In the genomic region with DNA sequence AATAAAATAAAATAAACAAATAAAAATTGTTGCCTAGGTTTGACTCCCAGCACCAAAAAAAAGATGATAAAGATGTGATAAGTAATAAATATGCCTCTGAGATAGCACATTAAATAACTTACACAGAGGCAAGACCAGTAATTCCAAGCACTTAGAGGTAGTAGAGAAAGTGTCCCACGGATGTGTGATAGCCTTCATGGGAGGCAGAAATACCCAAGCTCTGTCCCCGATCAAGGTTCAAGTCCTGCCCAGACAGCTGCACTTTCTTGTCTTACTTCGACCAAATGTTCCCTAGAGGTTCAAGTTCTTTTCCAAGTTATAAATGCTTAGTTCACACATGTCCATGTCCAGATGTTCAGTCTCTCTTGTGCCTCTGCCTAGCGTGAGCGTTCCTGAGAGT, we compare ENCODE assay signal across 11 mouse cellular contexts. TPM values are rescaled to one million over a fixed set of nuclear protein-coding genes. Genes with fewer than 3 reads are reported as not detected.
DNase-seq lines count a peak whose midpoint lies in the region; ATAC-seq and TF ChIP-seq lines count a peak whose summit lies in the region.
"Had no signal": no experiment of that assay in that cellular context is flagged by ENCODE, and none has a peak within 500 bp of the region (broad histone marks: within the 10 kb centered on the region; RNA-seq: fewer than 3 reads in every experiment).

No protein-coding gene starts in this region.

- H3K27ac ChIP-seq in heart, embryonic 14.5 days (replicated peaks in 1 of 2; ENCODE audit: control insufficient read depth in 1 of 2, insufficient read depth in 1 of 2, low read depth in 2 of 2, low read length in 2 of 2), result no peak overlapping the region
- H3K27ac ChIP-seq in lung, embryonic 14.5 days (ENCODE audit: low read depth), result no peak overlapping the region
- no peak overlapping the region for H3K27ac ChIP-seq in CH12.LX (ENCODE audit: insufficient read depth, low read depth)
- H3K27ac ChIP-seq in MEL (ENCODE audit: control insufficient read depth, low read depth, low read length), result no peak overlapping the region
- H3K27ac ChIP-seq: embryonic facial prominence, embryonic 15.5 days; heart, adult 2 months; intestine, embryonic 15.5 days; neural tube, embryonic 12.5 days had no signal

- peaks cover 4 to 9% of the 10 kb centered on the region in 2 experiments; a peak in 3 of 4 replicates for H3K4me1 ChIP-seq in heart, embryonic 14.5 days (ENCODE audit: control insufficient read depth in 2 of 2, insufficient read depth in 2 of 2, low read length in 2 of 2)
- no peaks in the 10 kb centered on the region for H3K4me1 ChIP-seq in lung, embryonic 14.5 days (ENCODE audit: insufficient read depth)
- peaks cover 4 to 23% of the 10 kb centered on the region in 2 experiments for H3K4me1 ChIP-seq in CH12.LX (ENCODE audit: control insufficient read depth in 1 of 2, insufficient read depth in 2 of 2)
- peaks cover 9 to 24% of the 10 kb centered on the region in 2 experiments for H3K4me1 ChIP-seq in MEL (ENCODE audit: control insufficient read depth in 1 of 2, insufficient read depth in 2 of 2, low read length in 2 of 2)
- H3K4me1 ChIP-seq: neural tube, embryonic 12.5 days had no signal

- H3K9me3 ChIP-seq in heart, embryonic 14.5 days (ENCODE audit: control insufficient read depth, low read length), result no peaks in the 10 kb centered on the region
- H3K9me3 ChIP-seq in lung, embryonic 14.5 days (ENCODE audit: low read depth, low read length), result no peaks in the 10 kb centered on the region
- no peaks in the 10 kb centered on the region for H3K9me3 ChIP-seq in CH12.LX (replicated peaks; ENCODE audit: low read length)
- no peaks in the 10 kb centered on the region for H3K9me3 ChIP-seq in MEL (replicated peaks; ENCODE audit: insufficient read depth, low read length)
- H3K9me3 ChIP-seq: embryonic facial prominence, embryonic 15.5 days; intestine, embryonic 15.5 days; neural tube, embryonic 12.5 days had no signal

- no peaks in the 10 kb centered on the region for H3K27me3 ChIP-seq in heart, embryonic 14.5 days (ENCODE audit: control insufficient read depth, insufficient read depth, low read length)
- H3K27me3 ChIP-seq in lung, embryonic 14.5 days (ENCODE audit: insufficient read depth, low read length), result no peaks in the 10 kb centered on the region
- H3K27me3 ChIP-seq in CH12.LX (replicated peaks) (no peaks in the 10 kb centered on the region), MEL (ENCODE audit: control insufficient read depth in 1 of 2, insufficient read depth in 2 of 2, low read length in 2 of 2) (no peaks in the 10 kb centered on the region)
- H3K27me3 ChIP-seq: embryonic facial prominence, embryonic 15.5 days; intestine, embryonic 15.5 days; neural tube, embryonic 12.5 days had no signal

- no peaks in the 10 kb centered on the region for H3K36me3 ChIP-seq in heart, embryonic 14.5 days (ENCODE audit: control insufficient read depth, insufficient read depth, low read length)
- no peaks in the 10 kb centered on the region for H3K36me3 ChIP-seq in lung, embryonic 14.5 days (ENCODE audit: insufficient read depth)
- H3K36me3 ChIP-seq in CH12.LX (replicated peaks in 1 of 2; ENCODE audit: control insufficient read depth in 1 of 2, insufficient read depth in 1 of 2, low read length in 1 of 2) (peaks cover 4 to 17% of the 10 kb centered on the region in 2 experiments), MEL (ENCODE audit: control insufficient read depth in 1 of 2, insufficient read depth in 2 of 2, low read length in 2 of 2) (peaks cover 0 to 12% of the 10 kb centered on the region in 2 experiments; a peak in 2 of 4 replicates)
- H3K36me3 ChIP-seq: embryonic facial prominence, embryonic 15.5 days; intestine, embryonic 15.5 days; neural tube, embryonic 12.5 days had no signal

- H3K4me3 ChIP-seq in heart, embryonic 14.5 days (ENCODE audit: control insufficient read depth in 1 of 2, insufficient read depth in 1 of 2, low read depth in 1 of 2, low read length in 2 of 2), result no peak overlapping the region
- no peak overlapping the region for H3K4me3 ChIP-seq in lung, embryonic 14.5 days (ENCODE audit: low read depth, low read length)
- no peak overlapping the region for H3K4me3 ChIP-seq in CH12.LX (replicated peaks in 1 of 3; ENCODE audit: low read depth in 2 of 3, low read length in 2 of 3, poor library complexity in 1 of 3)
- H3K4me3 ChIP-seq in MEL (ENCODE audit: control insufficient read depth in 1 of 2, insufficient read depth in 1 of 2, low read depth in 2 of 2, low read length in 2 of 2), result peak overlapping the region in 1 of 2 experiments; percentile 65; a peak in 3 of 4 replicates

- no peak for TF ChIP-seq POLR2A in CH12.LX (IDR thresholded peaks at IDR 0.05; ENCODE audit: low read depth, low read length)
- no peak for TF ChIP-seq POLR2A in MEL (IDR thresholded peaks at IDR 0.05; ENCODE audit: control insufficient read depth in 1 of 2, insufficient read depth in 1 of 2, low read depth in 1 of 2, low read length in 2 of 2, poor library complexity in 1 of 2)

- H3K9ac ChIP-seq in heart, embryonic 14.5 days (ENCODE audit: low read length), result no peak overlapping the region
- no peak overlapping the region for H3K9ac ChIP-seq in lung, embryonic 14.5 days
- no peak overlapping the region for H3K9ac ChIP-seq in CH12.LX (ENCODE audit: insufficient read depth, low read depth)
- H3K9ac ChIP-seq in MEL (ENCODE audit: control insufficient read depth, low read depth, low read length, poor library complexity, severe bottlenecking), result peak overlapping the region; percentile 39
- H3K9ac ChIP-seq: intestine, embryonic 15.5 days had no signal

- dilution Hi-C loops in CH12.LX (cut with MboI; ENCODE audit: extremely low pct_ligation_motif_present, extremely low pct_unique_long_range_greater_than_20kb, low sequenced_read_pairs), result no loop called here

- peak overlapping the region; percentile 69; the same call in 1 of the 2 replicates for H3K4me2 ChIP-seq in heart, embryonic 14.5 days (ENCODE audit: low read length)
- peak overlapping the region; percentile 53; the same call in 1 of the 2 replicates for H3K4me2 ChIP-seq in lung, embryonic 14.5 days
- 0 out of 2 replicates have a peak overlapping the region, but pooled peaks have one; percentile 92 for H3K4me2 ChIP-seq in CH12.LX (ENCODE audit: insufficient read depth, low read depth, poor library complexity, severe bottlenecking)

- 79% methylated on average over 5 of the region's 5 CpGs for WGBS in heart, embryonic 14.5 days
- WGBS in lung, embryonic 14.5 days, result 77% methylated on average over 5 of the region's 5 CpGs

- no peak for TF ChIP-seq CTCF in lung, embryonic 14.5 days (IDR thresholded peaks at IDR 0.05; ENCODE audit: low read depth)
- TF ChIP-seq CTCF in CH12.LX (conservative IDR thresholded peaks at IDR 0.05 in 1 of 2, IDR thresholded peaks at IDR 0.05 in 1 of 2; ENCODE audit: low read depth in 2 of 2, low read length in 2 of 2) (no peak), MEL (IDR thresholded peaks at IDR 0.05 in 2 of 3, conservative IDR thresholded peaks at IDR 0.05 in 1 of 3; ENCODE audit: control insufficient read depth in 1 of 3, insufficient read depth in 1 of 3, low read depth in 2 of 3, low read length in 3 of 3, poor library complexity in 1 of 3, severe bottlenecking in 1 of 3) (no peak)

- TF ChIP-seq RAD21 in CH12.LX (IDR thresholded peaks at IDR 0.05; ENCODE audit: low read depth, low read length), result no peak
- no peak for TF ChIP-seq RAD21 in MEL (IDR thresholded peaks at IDR 0.05; ENCODE audit: low read depth, low read length)

- no peak for ATAC-seq in heart, embryonic 14.5 days (ENCODE audit: insufficient number of reproducible peaks, insufficient read depth, low FRiP score, low read depth)
- ATAC-seq in lung, embryonic 14.5 days (ENCODE audit: insufficient read depth), result no peak
- ATAC-seq: intestine, embryonic 15.5 days had no signal

- no peak for DNase-seq in heart, adult 18-20 months
- DNase-seq in lung, embryonic 14.5 days, result no peak
- no peak for DNase-seq in lung, postnatal 36 days
- DNase-seq in CH12.LX (ENCODE audit: extremely low read depth) (no peak), MEL (ENCODE audit: low read depth, low spot score) (peak; percentile 63)
- no peak for DNase-seq in ovary, postnatal 36 days (ENCODE audit: low spot score)

- H3K79me2 ChIP-seq in CH12.LX (replicated peaks; ENCODE audit: control insufficient read depth, extremely low read depth, insufficient read depth, poor library complexity, severe bottlenecking) (no peaks in the 10 kb centered on the region), MEL (ENCODE audit: control insufficient read depth, insufficient read depth, low read length, poor library complexity) (no peaks in the 10 kb centered on the region)

- in situ Hi-C loops in CH12.LX (cut with MboI; ENCODE audit: low pct_ligation_motif_present, low pct_unique_long_range_greater_than_20kb, low sequenced_read_pairs), result loop anchor here (5.0 to 10.0 kb wide), 2 partner anchors 68 to 476 kb away; no protein-coding TSS in a partner anchor

- no peak for TF ChIP-seq EP300 in CH12.LX (IDR thresholded peaks at IDR 0.05; ENCODE audit: low read length)
- TF ChIP-seq EP300 in MEL (IDR thresholded peaks at IDR 0.05; ENCODE audit: low read depth in 1 of 2, low read length in 2 of 2), result no peak

RNA-seq across cellular contexts. Expression of a gene that starts 10.9 kb away (rescaled TPM):
- polyA plus RNA-seq in heart, embryonic 14.5 days (2014; fragmentation: Nextera tagmentation; extraction: Ambion mirVana), result 462 and 512 TPM in 2 replicates
- total RNA-seq in heart, adult 18-20 months (2021), result 100 to 1,000 TPM; 394 to 434 TPM
- 935 and 940 TPM in 2 replicates for polyA plus RNA-seq in lung, embryonic 14.5 days (2014; fragmentation: Nextera tagmentation; extraction: Ambion mirVana)
- total RNA-seq in CH12.LX (2012; rRNA removed), result 5,582 and 6,330 TPM in 2 replicates
- total RNA-seq in CH12.LX (2014; rRNA removed), result 4,885 and 5,265 TPM in 2 replicates
- polyA plus RNA-seq in CH12.LX (2012; ENCODE audit: insufficient read length, low read depth), result 3,744 and 4,313 TPM in 2 replicates
- 5,378 and 5,815 TPM in 2 replicates for total RNA-seq in MEL (2012; rRNA removed)
- 1,000 to 10,000 TPM in 1 of 2 experiments, 100 to 1,000 TPM in 1; 376 to 4,421 TPM for polyA plus RNA-seq in MEL (2012; ENCODE audit: insufficient read depth in 1 of 2, insufficient read length in 2 of 2, low read depth in 1 of 2, low replicate concordance in 2 of 2, missing spikeins in 1 of 2)

RNA-seq across cellular contexts. Expression of a gene that starts 27.9 kb away (rescaled TPM):
- polyA plus RNA-seq in heart, embryonic 14.5 days (2014; fragmentation: Nextera tagmentation; extraction: Ambion mirVana), result 3.2 and 3.8 TPM in 2 replicates
- 10 to 100 TPM; 18.9 to 20.0 TPM for total RNA-seq in heart, adult 18-20 months (2021)
- polyA plus RNA-seq in lung, embryonic 14.5 days (2014; fragmentation: Nextera tagmentation; extraction: Ambion mirVana), result 4.5 and 4.6 TPM in 2 replicates
- total RNA-seq in CH12.LX (2012; rRNA removed), result 30.2 and 36.0 TPM in 2 replicates
- 18.8 and 20.9 TPM in 2 replicates for total RNA-seq in CH12.LX (2014; rRNA removed)
- polyA plus RNA-seq in CH12.LX (2012; ENCODE audit: insufficient read length, low read depth), result 51.6 and 63.7 TPM in 2 replicates
- total RNA-seq in MEL (2012; rRNA removed), result 31.6 and 37.0 TPM in 2 replicates
- polyA plus RNA-seq in MEL (2012; ENCODE audit: insufficient read depth in 1 of 2, insufficient read length in 2 of 2, low read depth in 1 of 2, low replicate concordance in 2 of 2, missing spikeins in 1 of 2), result 10 to 100 TPM; 56.4 to 76.3 TPM

RNA-seq across cellular contexts. Expression of a gene that starts 36.7 kb away (rescaled TPM):
- 1.4 and 1.5 TPM in 2 replicates for polyA plus RNA-seq in heart, embryonic 14.5 days (2014; fragmentation: Nextera tagmentation; extraction: Ambion mirVana)
- total RNA-seq in heart, adult 18-20 months (2021), result 10 to 100 TPM; 13.2 to 13.7 TPM
- polyA plus RNA-seq in lung, embryonic 14.5 days (2014; fragmentation: Nextera tagmentation; extraction: Ambion mirVana), result 0.55 and 1.4 TPM in 2 replicates
- total RNA-seq in CH12.LX (2012; rRNA removed) (20.8 and 34.6 TPM in 2 replicates), CH12.LX (2014; rRNA removed) (9.2 and 9.5 TPM in 2 replicates), MEL (2012; rRNA removed) (0.72 and 0.81 TPM in 2 replicates)
- polyA plus RNA-seq in CH12.LX (2012; ENCODE audit: insufficient read length, low read depth) (11.6 and 15.1 TPM in 2 replicates), MEL (2012; ENCODE audit: insufficient read depth in 1 of 2, insufficient read length in 2 of 2, low read depth in 1 of 2, low replicate concordance in 2 of 2, missing spikeins in 1 of 2) (1 to 10 TPM in 1 of 2 experiments, not detected in 1; 1.3 TPM)

RNA-seq across cellular contexts. Expression of a gene that starts 37.2 kb away (rescaled TPM):
- polyA plus RNA-seq in heart, embryonic 14.5 days (2014; fragmentation: Nextera tagmentation; extraction: Ambion mirVana), result 5.7 and 7.0 TPM in 2 replicates
- 1 to 10 TPM; 2.4 to 2.8 TPM for total RNA-seq in heart, adult 18-20 months (2021)
- polyA plus RNA-seq in lung, embryonic 14.5 days (2014; fragmentation: Nextera tagmentation; extraction: Ambion mirVana), result 11.3 and 11.8 TPM in 2 replicates
- total RNA-seq in CH12.LX (2012; rRNA removed), result 6.8 and 7.1 TPM in 2 replicates
- 51.6 and 61.0 TPM in 2 replicates for total RNA-seq in CH12.LX (2014; rRNA removed)
- polyA plus RNA-seq in CH12.LX (2012; ENCODE audit: insufficient read length, low read depth), result 5.6 and 17.1 TPM in 2 replicates
- total RNA-seq in MEL (2012; rRNA removed), result 7.1 and 10.9 TPM in 2 replicates
- polyA plus RNA-seq in MEL (2012; ENCODE audit: insufficient read depth in 1 of 2, insufficient read length in 2 of 2, low read depth in 1 of 2, low replicate concordance in 2 of 2, missing spikeins in 1 of 2), result 10 to 100 TPM in 1 of 2 experiments, not detected in 1; 15.3 TPM
